Mouse (Mus musculus) testis, adult 2 months (tissue): ENCODE data around the gene Smim6. TPM values are rescaled to one million over a fixed set of nuclear protein-coding genes. Genes with fewer than 3 reads are reported as not detected.

ENCODE experiments used
- H3K27ac ChIP-seq: fragments of 200-500 bp; 2 replicates; pipeline ENCODE4 v1.5.1; 2012; ENCODE audit warnings: low read depth, low read length; ENCODE audit not compliant: control insufficient read depth, insufficient read depth
- H3K27me3 ChIP-seq: fragments of 200-500 bp; 2 replicates; pipeline ENCODE4 v1.6.1; 2012; ENCODE audit warnings: mild to moderate bottlenecking, low read length, moderate library complexity; ENCODE audit not compliant: control insufficient read depth, insufficient read depth
- H3K36me3 ChIP-seq: fragments of 200-500 bp; 2 replicates; pipeline ENCODE4 v1.6.1; 2012; ENCODE audit warnings: mild to moderate bottlenecking, low read length; ENCODE audit not compliant: control insufficient read depth, insufficient read depth
- H3K4me1 ChIP-seq: fragments of 200-500 bp; 2 replicates; pipeline ENCODE4 v1.6.1; 2012; ENCODE audit warnings: low read length; ENCODE audit not compliant: control insufficient read depth, insufficient read depth
- H3K4me3 ChIP-seq: fragments of 200-500 bp; 2 replicates; pipeline ENCODE4 v1.5.1; 2012; ENCODE audit warnings: low read depth, mild to moderate bottlenecking, low read length, moderate library complexity, mixed read lengths; ENCODE audit not compliant: control insufficient read depth
- CTCF ChIP-seq: fragments of 200-500 bp; IDR thresholded peaks from 2 replicates; pipeline ENCODE4 v1.5.1; 2012; ENCODE audit warnings: low read depth, mild to moderate bottlenecking, inconsistent platforms, low read length, moderate library complexity; ENCODE audit not compliant: control insufficient read depth, insufficient read depth, insufficient replicate concordance
- POLR2A ChIP-seq: fragments of 200-500 bp; IDR thresholded peaks from 2 replicates; pipeline ENCODE4 v1.6.1; 2012; ENCODE audit warnings: low read depth, mild to moderate bottlenecking, inconsistent platforms, low read length, moderate library complexity; ENCODE audit not compliant: control insufficient read depth
- polyA plus RNA-seq: library from polyadenylated mRNA; depleted of rRNA; stranded (reverse); fragments of >200 nt; gene quantifications from 2 replicates; pipeline ENCODE4 v1.2.3, GENCODE M21; 2012

Smim6 gene
- polyA plus RNA-seq, 1 experiment, result 20.7 TPM

- Histone ChIP-seq H3K27ac (no peak overlapping the region), H3K4me3 (no peak overlapping the region), H3K4me1 (peaks cover 2% of the 10 kb centered on the region)
Measured at GRCm38 (mm10) chr11:115901338-115902161, 10.3 kb upstream of the Smim6 start.

GRCm38 (mm10) chr11:115902177-115902576, 9.6 kb upstream of the Smim6 start:
- TF ChIP-seq CTCF (no peak), POLR2A (no peak)
- H3K36me3 ChIP-seq, result no peaks in the 10 kb centered on the region
- H3K4me3 ChIP-seq, result no peak overlapping the region
- peaks cover 2% of the 10 kb centered on the region for H3K4me1 ChIP-seq
- no peak overlapping the region for H3K27ac ChIP-seq
- H3K27me3 ChIP-seq, result no peaks in the 10 kb centered on the region

More at GRCm38 (mm10) chr11:115901338-115902161, 10.3 kb upstream of the Smim6 start:
- TF ChIP-seq POLR2A (no peak), CTCF (no peak)
- Histone ChIP-seq H3K27me3 (no peaks in the 10 kb centered on the region), H3K36me3 (no peaks in the 10 kb centered on the region)

GRCm38 (mm10) chr11:115902831-115903230, 9.0 kb upstream of the Smim6 start:
- no peak for TF ChIP-seq CTCF
- no peak for TF ChIP-seq POLR2A
- no peaks in the 10 kb centered on the region for H3K36me3 ChIP-seq
- no peaks in the 10 kb centered on the region for H3K27me3 ChIP-seq
- H3K4me3 ChIP-seq, result no peak overlapping the region
- peaks cover 2% of the 10 kb centered on the region for H3K4me1 ChIP-seq
- H3K27ac ChIP-seq, result no peak overlapping the region

GRCm38 (mm10) chr11:115903384-115904230, 8.2 kb upstream of the Smim6 start:
- H3K4me3 ChIP-seq, result no peak overlapping the region
- no peak overlapping the region for H3K27ac ChIP-seq
- TF ChIP-seq CTCF, result no peak
- TF ChIP-seq POLR2A, result no peak
- H3K36me3 ChIP-seq, result no peaks in the 10 kb centered on the region
- H3K27me3 ChIP-seq, result no peaks in the 10 kb centered on the region
- H3K4me1 ChIP-seq, result peaks cover 2% of the 10 kb centered on the region

- H3K27me3 ChIP-seq, result no peaks in the 10 kb centered on the region
- H3K36me3 ChIP-seq, result no peaks in the 10 kb centered on the region
- peaks cover 2% of the 10 kb centered on the region for H3K4me1 ChIP-seq
- H3K4me3 ChIP-seq, result no peak overlapping the region
- H3K27ac ChIP-seq, result no peak overlapping the region
- no peak for TF ChIP-seq POLR2A
- TF ChIP-seq CTCF, result no peak
Measured at GRCm38 (mm10) chr11:115904231-115904955, 7.4 kb upstream of the Smim6 start.

- H3K27ac ChIP-seq, result no peak overlapping the region
- peaks cover 2% of the 10 kb centered on the region for H3K4me1 ChIP-seq
- no peaks in the 10 kb centered on the region for H3K27me3 ChIP-seq
- no peak overlapping the region for H3K4me3 ChIP-seq
- TF ChIP-seq POLR2A (no peak), CTCF (no peak)
- H3K36me3 ChIP-seq, result no peaks in the 10 kb centered on the region
Measured at GRCm38 (mm10) chr11:115904956-115905790, 6.6 kb upstream of the Smim6 start.
